Mouse (Mus musculus) lung, postnatal 4 days (tissue): ENCODE data around the gene Armh3.

ENCODE experiments used
- DNase-seq, 2 experiments: peaks; one replicate each; pipeline ENCODE4 v3.0.0; 2021

The Armh3 gene

GRCm38 (mm10) chr19:45783933-45784576 lies 214.2 kb downstream of the Armh3 start:
- no peak for DNase-seq

- DNase-seq, result peak; percentile 99
These were observed 214.9 kb downstream of the Armh3 start, which contains the start of gene Mgea5 for GRCm38 (mm10) chr19:45783181-45783932. TSS of gene Mgea5 (minus strand) at chr19:45783837.

- peak; percentile 84 to 86 for DNase-seq
These were observed 215.8 kb downstream of the Armh3 start for GRCm38 (mm10) chr19:45782315-45783001.

GRCm38 (mm10) chr19:45781676-45782075 lies 216.6 kb downstream of the Armh3 start:
- DNase-seq, result no peak

GRCm38 (mm10) chr19:45780350-45780915 lies 217.9 kb downstream of the Armh3 start:
- no peak for DNase-seq

GRCm38 (mm10) chr19:45775486-45775885 lies 222.8 kb downstream of the Armh3 start:
- DNase-seq, result no peak

GRCm38 (mm10) chr19:45771501-45771900 lies 226.8 kb downstream of the Armh3 start:
- DNase-seq, result no peak
